Comparison of ENCODE assay signal across 19 mouse cellular contexts in the genomic region with DNA sequence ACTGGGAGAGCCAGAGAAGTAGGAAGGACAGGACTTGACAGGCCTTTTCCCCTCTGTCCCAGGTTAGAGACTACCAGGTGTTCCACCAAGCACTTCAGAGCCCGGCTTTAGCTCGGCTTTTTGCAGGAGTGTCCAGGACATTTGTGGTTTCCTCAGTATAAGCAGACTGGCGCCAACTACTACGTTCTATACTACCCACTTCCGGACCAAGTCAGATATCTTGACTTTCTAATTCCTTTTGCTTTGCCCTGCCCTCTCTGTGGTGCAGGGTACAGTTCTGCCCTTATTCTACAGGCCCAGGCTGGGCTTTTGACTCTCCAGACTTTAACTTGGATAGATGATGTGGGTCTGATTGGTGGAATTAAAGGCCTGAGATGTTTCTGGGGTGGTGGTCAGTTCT. TPM values are rescaled to one million over a fixed set of nuclear protein-coding genes. Genes with fewer than 3 reads are reported as not detected.
A peak's percentile ranks its signal among the peaks of the same experiment; 100 is the strongest.
DNase-seq lines count a peak whose midpoint lies in the region; ATAC-seq and TF ChIP-seq lines count a peak whose summit lies in the region.
"Had no signal": no experiment of that assay in that cellular context is flagged by ENCODE, and none has a peak within 500 bp of the region (broad histone marks: within the 10 kb centered on the region; RNA-seq: fewer than 3 reads in every experiment).

No protein-coding gene starts in this region.

- ATAC-seq in intestine, postnatal 0 days, result no peak
- no peak for ATAC-seq in intestine, embryonic 15.5 days

- 84% methylated on average over 5 of the region's 5 CpGs for WGBS in intestine, postnatal 0 days
- WGBS in intestine, embryonic 15.5 days, result 92% methylated on average over 5 of the region's 5 CpGs

- H3K9ac ChIP-seq in intestine, postnatal 0 days (ENCODE audit: low read depth, low read length), result no peak overlapping the region
- no peak overlapping the region for H3K9ac ChIP-seq in intestine, embryonic 15.5 days
- H3K9ac ChIP-seq: embryonic facial prominence, embryonic 15.5 days; hindbrain, embryonic 12.5 days; limb, embryonic 13.5 days; liver, embryonic 15.5 days; midbrain, embryonic 12.5 days; neural tube, embryonic 15.5 days had no signal

- H3K4me2 ChIP-seq in intestine, postnatal 0 days (replicated peaks; ENCODE audit: low read depth), result no peak overlapping the region
- no peak overlapping the region for H3K4me2 ChIP-seq in intestine, embryonic 15.5 days (replicated peaks)
- H3K4me2 ChIP-seq: embryonic facial prominence, embryonic 15.5 days; hindbrain, embryonic 12.5 days; limb, embryonic 13.5 days; liver, embryonic 15.5 days; midbrain, embryonic 12.5 days; neural tube, embryonic 15.5 days had no signal

- H3K4me3 ChIP-seq in intestine, postnatal 0 days (ENCODE audit: low read depth, low read length), result no peak overlapping the region
- H3K4me3 ChIP-seq in intestine, embryonic 15.5 days (replicated peaks), result no peak overlapping the region
- no peak overlapping the region for H3K4me3 ChIP-seq in brown adipose tissue, adult 24 weeks (ENCODE audit: insufficient read depth, low read depth, low read length)
- H3K4me3 ChIP-seq: embryonic facial prominence, embryonic 15.5 days; heart, adult 2 months; hindbrain, embryonic 12.5 days; limb, embryonic 13.5 days; liver, embryonic 15.5 days; midbrain, embryonic 12.5 days; neural tube, embryonic 15.5 days had no signal

- 0 out of 2 replicates have a peak, but pooled peaks cover 4% of the 10 kb centered on the region for H3K4me1 ChIP-seq in intestine, postnatal 0 days (replicated peaks; ENCODE audit: control insufficient read depth, insufficient read depth, low read length)
- H3K4me1 ChIP-seq in intestine, embryonic 15.5 days (replicated peaks), result 0 out of 2 replicates have a peak, but pooled peaks cover 8% of the 10 kb centered on the region
- H3K4me1 ChIP-seq in brown adipose tissue, adult 24 weeks (ENCODE audit: control insufficient read depth, insufficient read depth, insufficient read length, low read length), result peaks cover 32% of the 10 kb centered on the region
- H3K4me1 ChIP-seq: hindbrain, embryonic 12.5 days; midbrain, embryonic 12.5 days had no signal

- TF ChIP-seq CTCF in intestine, postnatal 0 days (IDR thresholded peaks at IDR 0.05; ENCODE audit: low read depth), result no peak

- H3K9me3 ChIP-seq in intestine, postnatal 0 days (ENCODE audit: control insufficient read depth), result no peaks in the 10 kb centered on the region
- no peaks in the 10 kb centered on the region for H3K9me3 ChIP-seq in intestine, embryonic 15.5 days
- H3K9me3 ChIP-seq: embryonic facial prominence, embryonic 15.5 days; hindbrain, embryonic 12.5 days; limb, embryonic 13.5 days; liver, embryonic 15.5 days; midbrain, embryonic 12.5 days; neural tube, embryonic 15.5 days had no signal

- H3K27me3 ChIP-seq in intestine, postnatal 0 days (replicated peaks; ENCODE audit: control insufficient read depth, insufficient read depth, low read length), result no peaks in the 10 kb centered on the region
- no peaks in the 10 kb centered on the region for H3K27me3 ChIP-seq in intestine, embryonic 15.5 days (replicated peaks)
- H3K27me3 ChIP-seq: embryonic facial prominence, embryonic 15.5 days; hindbrain, embryonic 12.5 days; limb, embryonic 13.5 days; liver, embryonic 15.5 days; midbrain, embryonic 12.5 days; neural tube, embryonic 15.5 days had no signal

- H3K27ac ChIP-seq in intestine, postnatal 0 days (ENCODE audit: low read depth, low read length), result peak overlapping the region; percentile 46; the same call in 1 of the 2 replicates
- no peak overlapping the region for H3K27ac ChIP-seq in intestine, embryonic 15.5 days
- H3K27ac ChIP-seq in brown adipose tissue, adult 24 weeks (replicated peaks; ENCODE audit: low read depth, low read length), result 0 out of 2 replicates have a peak overlapping the region, but pooled peaks have one; percentile 11
- H3K27ac ChIP-seq: embryonic facial prominence, embryonic 15.5 days; hindbrain, embryonic 12.5 days; limb, embryonic 13.5 days; liver, embryonic 15.5 days; midbrain, embryonic 12.5 days; neural tube, embryonic 15.5 days had no signal

- peak; percentile 21 for DNase-seq in urinary bladder, adult 2 months (ENCODE audit: low spot score)
- no peak for DNase-seq in urinary bladder, postnatal 4 days (ENCODE audit: low spot score in 2 of 2)
- no peak for DNase-seq in adrenal gland, postnatal 14 days
- DNase-seq in cerebellum, adult 11 months, result no peak
- DNase-seq: gastrocnemius, postnatal 25 days; kidney, postnatal 36 days; right cerebral cortex, adult 18-20 months; right cerebral cortex, postnatal 4 days; thymus, postnatal 4 days had no signal

- H3K36me3 ChIP-seq in intestine, postnatal 0 days (ENCODE audit: control insufficient read depth, insufficient read depth), result peaks cover 59% of the 10 kb centered on the region
- H3K36me3 ChIP-seq in intestine, embryonic 15.5 days, result peaks cover 39% of the 10 kb centered on the region

RNA-seq across cellular contexts. Expression of gene Sh2b3, which starts 17.9 kb away (rescaled TPM):
- 11.8 and 12.2 TPM in 2 replicates for polyA plus RNA-seq in intestine, postnatal 0 days (2015; fragmentation: Nextera tagmentation; extraction: Ambion mirVana)
- polyA plus RNA-seq in intestine, embryonic 15.5 days (2015; fragmentation: Nextera tagmentation; extraction: Ambion mirVana), result 12.3 and 13.1 TPM in 2 replicates
- polyA plus RNA-seq in urinary bladder, adult 2 months (2012; rRNA removed), result 22.2 and 25.8 TPM in 2 replicates
- polyA plus RNA-seq in brown adipose tissue, adult 24 weeks (2012; ENCODE audit: insufficient read depth, insufficient read length, missing spikeins), result 7.9 and 8.2 TPM in 2 replicates
- 35.6 and 43.0 TPM in 2 replicates for total RNA-seq in adrenal gland, postnatal 14 days (2021)

RNA-seq across cellular contexts. Expression of gene Pheta1, which starts 29.2 kb away (rescaled TPM):
- 65.0 and 66.5 TPM in 2 replicates for polyA plus RNA-seq in intestine, postnatal 0 days (2015; fragmentation: Nextera tagmentation; extraction: Ambion mirVana)
- polyA plus RNA-seq in intestine, embryonic 15.5 days (2015; fragmentation: Nextera tagmentation; extraction: Ambion mirVana), result 32.6 and 36.4 TPM in 2 replicates
- 11.3 and 12.2 TPM in 2 replicates for polyA plus RNA-seq in urinary bladder, adult 2 months (2012; rRNA removed)
- polyA plus RNA-seq in brown adipose tissue, adult 24 weeks (2012; ENCODE audit: insufficient read depth, insufficient read length, missing spikeins), result 2.5 and 3.0 TPM in 2 replicates
- total RNA-seq in adrenal gland, postnatal 14 days (2021), result 7.1 and 8.8 TPM in 2 replicates
